Mouse (Mus musculus): ENCODE measurements around the gene Dnaja3. TPM values are rescaled to one million over a fixed set of nuclear protein-coding genes. Genes with fewer than 3 reads are reported as not detected.
A peak's percentile ranks its signal among the peaks of the same experiment; 100 is the strongest.
"Not testable (repeated sequence)": the region's sequence is repeated elsewhere in the genome, so short reads cannot be mapped to it uniquely, and the experiment has no call there.

The Dnaja3 gene
- total RNA-seq, 1 experiment from 2014 or later: 68.1 TPM

DNA sequence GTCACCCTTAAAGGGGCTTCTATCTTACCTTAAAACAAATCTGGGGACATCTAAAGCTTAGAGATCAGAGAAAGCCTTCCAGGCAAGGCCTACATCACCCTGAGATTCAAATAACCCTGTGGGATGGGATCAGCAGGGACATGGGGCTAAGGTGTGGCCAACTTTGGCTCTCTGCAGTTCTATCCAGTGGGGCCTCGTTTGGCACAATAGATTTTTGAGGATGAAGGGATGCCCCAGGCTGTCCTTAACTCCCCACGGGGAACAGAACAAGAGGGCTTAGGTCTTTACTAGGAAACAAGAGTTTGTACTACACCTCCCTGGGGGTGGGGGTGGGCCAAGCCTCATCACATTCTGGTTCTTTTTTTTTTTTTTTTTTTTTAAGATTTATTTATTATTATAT is 19.5 kb downstream of the Dnaja3 start:
- no peak for ATAC-seq (replicated peaks; ENCODE audit: low read depth, poor library complexity, severe bottlenecking)

DNA sequence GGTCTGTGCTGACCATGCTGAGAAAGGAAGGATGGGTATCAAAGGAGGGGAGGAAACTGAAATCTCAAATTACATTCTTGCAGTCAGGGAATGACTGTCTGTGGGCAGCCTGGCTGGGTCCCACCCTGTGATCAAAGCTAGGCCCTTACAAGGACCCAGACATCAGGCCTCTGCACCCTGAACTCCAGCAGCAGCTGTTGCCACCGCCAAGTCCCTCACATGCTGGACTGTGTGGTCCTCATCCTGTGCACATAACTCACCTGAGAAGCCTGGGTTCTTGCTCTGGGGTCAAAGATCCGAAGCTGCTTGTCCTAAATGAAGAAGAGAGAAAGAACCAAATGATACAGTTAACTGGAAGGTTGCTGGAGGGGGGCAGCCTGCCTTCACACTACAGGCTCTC is 21.8 kb downstream of the Dnaja3 start:
- no peak for ATAC-seq (replicated peaks; ENCODE audit: low read depth, poor library complexity, severe bottlenecking)

DNA sequence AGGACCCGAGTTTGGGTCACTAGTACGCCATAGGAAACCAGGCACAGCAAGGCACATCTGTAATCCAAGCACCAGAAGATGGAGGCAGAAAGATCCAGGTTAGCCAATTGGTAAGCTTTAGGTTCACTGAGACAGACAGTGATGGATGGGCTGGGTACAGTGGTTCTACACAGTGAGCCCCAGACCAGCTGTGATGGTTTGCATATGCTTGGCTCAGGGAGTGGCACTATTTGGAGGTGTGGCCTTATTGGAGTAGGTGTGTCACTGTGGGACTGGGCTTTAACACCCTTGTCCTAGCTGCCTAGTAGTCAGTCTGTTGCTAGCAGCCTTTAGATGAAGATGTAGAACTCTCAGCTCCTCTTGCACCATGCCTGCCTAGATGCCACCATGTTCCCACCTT is 24.0 kb downstream of the Dnaja3 start:
- ATAC-seq (replicated peaks; ENCODE audit: low read depth, poor library complexity, severe bottlenecking): no peak

DNA sequence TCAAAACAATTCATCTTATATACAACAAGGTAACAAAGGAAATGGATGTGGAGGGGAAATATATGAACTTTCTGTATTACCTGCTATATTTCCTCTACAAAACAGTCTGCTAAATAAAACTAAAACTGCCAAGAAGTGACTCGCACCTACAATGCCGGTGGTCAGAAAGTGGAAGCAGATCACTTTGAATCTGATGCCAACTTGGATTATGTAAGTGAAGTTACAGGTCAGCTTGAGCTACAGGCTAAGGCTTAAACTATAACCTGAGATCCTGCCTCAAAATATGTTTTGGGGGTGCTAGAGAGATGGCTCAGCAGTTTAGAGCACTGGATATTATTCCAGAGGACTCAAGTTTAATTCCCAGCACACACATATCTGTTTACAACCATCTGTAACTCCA is 25.9 kb downstream of the Dnaja3 start:
- ATAC-seq (replicated peaks; ENCODE audit: low read depth, poor library complexity, severe bottlenecking): no peak

DNA sequence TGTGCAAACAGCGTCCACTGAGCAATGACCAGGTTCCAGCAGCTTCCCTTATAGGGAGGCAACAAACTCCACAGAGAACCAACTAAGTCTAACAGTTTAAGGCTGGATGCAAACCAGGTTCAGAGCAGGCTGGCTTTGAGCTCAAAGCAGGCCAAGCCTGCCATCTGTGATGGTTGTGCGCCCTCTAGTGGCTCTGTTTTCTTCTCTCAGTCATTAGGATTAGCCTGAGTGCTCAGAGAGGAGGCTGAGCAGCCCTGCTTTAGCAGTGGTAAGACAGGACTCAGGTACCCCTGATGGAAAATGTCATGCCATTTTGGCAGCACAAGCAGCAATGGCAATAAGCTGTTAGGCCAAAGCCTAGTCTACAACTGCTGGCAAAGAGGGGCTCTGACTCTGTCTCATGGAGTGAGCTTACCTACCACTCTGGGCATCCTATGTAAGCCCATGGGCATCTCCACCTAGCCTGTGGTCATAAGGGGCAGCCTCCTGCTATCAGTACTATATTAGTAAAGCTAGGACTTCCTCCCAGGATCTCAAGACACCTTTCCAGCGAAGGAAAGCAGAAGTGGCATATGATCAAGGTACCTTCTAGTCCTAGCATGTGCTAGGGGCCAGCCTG is 27.5 kb downstream of the Dnaja3 start:
- ATAC-seq (replicated peaks; ENCODE audit: low read depth, poor library complexity, severe bottlenecking): peak; percentile 95

DNA sequence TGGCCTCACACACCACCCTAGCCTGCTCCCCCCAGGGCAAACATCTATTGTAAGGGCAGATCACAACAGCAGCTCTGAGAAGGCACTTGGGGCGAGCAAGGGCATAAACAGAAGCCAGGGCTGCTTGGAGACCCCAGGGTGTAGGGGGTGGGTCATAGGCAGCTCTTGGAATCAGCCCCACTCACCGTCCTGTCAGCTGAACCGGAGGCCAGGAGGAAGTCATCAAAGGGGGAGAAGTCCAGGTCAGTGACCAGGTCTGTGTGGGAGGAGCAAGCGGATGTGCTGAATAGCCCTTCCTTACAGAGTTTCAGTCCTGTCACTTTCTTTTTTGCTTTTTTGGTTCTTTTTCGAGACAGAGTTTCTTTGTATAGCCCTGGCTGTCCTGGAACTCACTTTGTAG is 30.5 kb downstream of the Dnaja3 start:
- ATAC-seq (replicated peaks; ENCODE audit: low read depth, poor library complexity, severe bottlenecking): no peak

DNA sequence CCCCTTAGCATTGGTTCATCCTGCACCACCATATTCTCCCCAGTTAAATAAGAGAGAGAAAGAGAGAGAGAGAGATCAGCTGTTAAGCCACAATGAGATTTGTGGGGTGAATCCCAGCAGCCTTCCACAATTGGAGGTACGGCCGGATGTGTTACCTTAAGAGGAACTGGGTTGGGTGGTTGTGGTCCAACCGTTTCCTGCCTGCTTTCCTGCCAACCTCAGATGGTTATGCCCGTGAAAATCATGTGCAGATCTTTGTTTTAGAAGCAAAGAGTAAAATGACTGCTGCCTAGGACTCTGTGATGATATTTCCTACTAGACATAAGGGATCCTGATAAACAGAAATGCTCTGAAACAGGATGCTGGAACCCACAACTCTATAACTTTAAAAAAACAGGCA is 34.3 kb downstream of the Dnaja3 start:
- peak; percentile 89 for ATAC-seq (replicated peaks; ENCODE audit: low read depth, poor library complexity, severe bottlenecking)

DNA sequence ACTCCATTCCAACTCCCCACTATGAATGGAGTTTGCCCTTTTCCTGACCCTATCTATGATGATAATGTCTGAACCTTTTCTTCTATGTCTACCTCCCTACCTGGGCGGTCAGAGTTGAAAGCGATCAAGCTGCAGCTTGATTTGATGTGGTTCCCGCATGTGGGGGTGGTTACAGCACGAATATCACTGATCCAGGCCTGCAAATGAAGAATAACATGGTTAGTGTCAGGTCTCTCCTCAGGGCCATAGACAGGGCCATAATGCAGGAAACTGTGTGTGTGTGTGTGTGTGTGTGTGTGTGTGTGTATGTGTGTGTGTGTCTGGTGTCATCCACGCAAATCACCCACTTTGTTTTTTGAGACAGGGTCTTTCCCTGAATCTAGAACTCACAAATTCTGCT is 37.0 kb downstream of the Dnaja3 start:
- ATAC-seq (replicated peaks; ENCODE audit: low read depth, poor library complexity, severe bottlenecking): no peak

DNA sequence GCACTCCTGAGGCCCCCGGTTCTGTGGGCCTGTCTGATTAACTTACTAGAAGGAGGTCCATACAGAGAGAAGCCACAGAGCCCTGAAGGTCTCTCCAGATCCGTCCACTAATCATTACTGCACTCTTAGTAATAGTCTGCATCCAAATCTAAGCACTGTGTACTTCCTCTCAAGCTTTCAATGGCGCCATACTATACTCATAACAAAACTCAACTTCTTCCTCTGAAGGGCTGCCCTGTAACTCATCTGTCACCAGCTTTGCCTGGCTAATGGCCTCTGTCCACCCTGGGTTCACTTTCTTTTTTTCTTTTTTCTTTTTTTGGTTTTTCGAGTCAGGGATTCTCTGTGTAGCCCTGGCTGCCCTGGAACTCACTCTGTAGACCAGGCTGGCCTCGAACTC is 38.3 kb downstream of the Dnaja3 start:
- no peak for ATAC-seq (replicated peaks; ENCODE audit: low read depth, poor library complexity, severe bottlenecking)

DNA sequence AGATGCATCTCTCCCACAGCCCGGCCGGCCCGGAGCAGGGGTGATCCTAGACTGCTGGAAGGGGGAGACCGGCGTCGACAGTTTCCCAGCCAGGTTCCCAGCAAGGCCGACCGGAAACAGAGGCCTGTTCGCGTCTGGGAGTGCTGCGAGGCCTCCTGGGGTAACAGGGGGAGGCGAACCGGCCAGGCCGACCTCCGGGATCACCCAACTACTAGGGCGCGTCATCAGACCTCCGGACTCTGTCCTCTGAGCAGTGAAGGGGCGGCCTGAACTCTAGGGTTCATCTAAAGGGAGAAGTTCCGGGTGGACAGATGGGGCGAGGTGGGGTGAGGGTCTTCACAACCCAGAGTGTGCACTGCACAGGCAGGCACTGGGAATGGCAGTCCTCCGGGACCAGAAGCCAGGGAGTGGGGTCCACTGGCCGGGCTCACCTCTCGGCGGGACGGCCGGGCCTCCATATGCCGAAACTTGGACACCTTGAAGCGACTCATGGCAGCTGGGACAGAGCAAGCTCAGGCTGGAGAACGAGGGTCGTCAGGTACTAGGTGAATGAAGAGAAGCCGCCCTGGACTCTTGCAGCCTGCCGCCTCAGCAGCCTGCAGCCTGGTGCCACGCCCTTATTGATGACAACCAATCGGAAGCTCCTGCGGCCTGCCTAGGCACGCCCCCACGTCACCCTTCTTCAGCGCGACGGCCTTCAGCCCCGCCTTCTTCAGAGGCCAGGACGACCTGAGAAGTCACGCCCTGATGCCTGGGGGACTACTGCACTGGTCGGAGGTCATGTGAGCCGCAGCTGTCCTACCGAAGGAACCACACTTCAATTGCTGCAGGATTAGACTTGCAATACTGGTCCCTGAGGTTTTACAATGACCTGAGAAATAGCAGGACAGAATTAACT is 39.6 kb downstream of the Dnaja3 start, which contains the start of gene Coro7:
TSS of gene Coro7 (minus strand) at position 657 of the 898 bp plus-strand sequence.
- ATAC-seq (replicated peaks; ENCODE audit: low read depth, poor library complexity, severe bottlenecking): peak; percentile 80

DNA sequence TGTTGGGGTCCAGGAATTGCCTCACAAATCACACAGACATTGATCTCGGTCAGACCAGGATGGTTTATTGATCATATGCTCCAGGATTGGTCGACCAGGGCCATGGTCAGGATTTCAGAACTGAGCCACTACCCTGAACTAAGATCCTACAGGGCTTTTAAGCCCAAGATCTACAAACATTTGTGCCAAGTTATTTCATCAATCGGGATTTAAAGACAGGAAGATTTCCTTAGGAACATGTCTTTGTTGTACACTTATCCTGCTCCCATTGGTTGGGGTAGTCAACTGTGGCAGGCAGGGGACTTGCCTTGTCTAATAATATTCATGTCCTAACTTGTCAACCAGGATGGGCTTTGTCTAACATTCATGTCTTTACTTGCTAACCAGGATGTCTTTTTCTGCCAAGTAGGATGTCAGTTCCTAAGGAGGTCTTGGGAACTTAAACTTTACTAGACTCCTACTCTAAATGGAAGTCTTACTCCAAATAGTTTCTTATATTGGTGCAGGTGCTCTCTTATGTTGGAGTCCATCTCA is 41.2 kb downstream of the Dnaja3 start:
- ATAC-seq (replicated peaks; ENCODE audit: low read depth, poor library complexity, severe bottlenecking): not testable (repeated sequence)

DNA sequence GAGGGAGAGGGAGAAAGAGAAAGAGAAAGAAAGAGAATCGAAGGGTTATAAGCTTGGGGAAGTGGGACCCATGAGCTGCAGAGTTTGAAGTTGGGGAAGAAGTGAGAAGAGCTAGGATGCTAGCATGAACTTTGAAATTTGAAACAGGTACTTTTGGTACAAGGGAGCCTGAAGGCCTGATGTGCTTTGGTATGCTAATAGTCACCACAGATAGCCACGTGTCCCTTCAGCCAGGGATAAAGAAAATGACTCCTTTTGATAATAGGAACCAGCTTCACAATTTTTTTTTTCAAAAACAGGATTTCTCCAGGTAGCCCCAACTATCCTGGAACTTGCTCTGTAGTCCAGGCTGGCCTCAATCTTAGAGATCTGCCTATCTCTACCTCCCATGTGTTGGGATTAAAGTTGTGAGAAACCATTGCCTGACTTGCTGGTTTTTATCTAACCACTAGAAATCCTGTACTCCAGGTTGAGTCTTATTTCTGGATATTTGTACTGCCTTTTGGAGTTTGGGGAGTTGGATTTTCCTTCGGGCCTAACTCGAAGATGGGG is 42.9 kb downstream of the Dnaja3 start:
- no peak for ATAC-seq (replicated peaks; ENCODE audit: low read depth, poor library complexity, severe bottlenecking)

DNA sequence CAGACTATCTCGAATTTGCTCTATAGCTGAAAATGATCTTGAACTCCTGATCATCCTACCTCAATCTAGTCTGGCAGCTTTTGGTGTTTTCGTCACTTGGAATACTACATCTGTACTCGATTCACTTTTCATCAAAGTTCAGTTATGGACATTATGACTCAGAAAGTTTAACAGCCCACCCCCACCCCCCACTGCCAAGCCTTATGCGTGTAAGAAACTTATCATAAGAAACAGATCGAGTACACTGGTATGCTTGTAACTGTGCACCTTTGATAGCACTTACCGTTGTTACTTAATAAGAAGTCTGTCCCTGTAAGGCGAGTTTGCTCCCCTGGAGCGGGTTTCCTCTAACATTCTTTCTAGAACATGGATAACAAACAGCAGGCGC is 43.4 kb downstream of the Dnaja3 start:
- peak; percentile 1 for ATAC-seq (replicated peaks; ENCODE audit: low read depth, poor library complexity, severe bottlenecking)

DNA sequence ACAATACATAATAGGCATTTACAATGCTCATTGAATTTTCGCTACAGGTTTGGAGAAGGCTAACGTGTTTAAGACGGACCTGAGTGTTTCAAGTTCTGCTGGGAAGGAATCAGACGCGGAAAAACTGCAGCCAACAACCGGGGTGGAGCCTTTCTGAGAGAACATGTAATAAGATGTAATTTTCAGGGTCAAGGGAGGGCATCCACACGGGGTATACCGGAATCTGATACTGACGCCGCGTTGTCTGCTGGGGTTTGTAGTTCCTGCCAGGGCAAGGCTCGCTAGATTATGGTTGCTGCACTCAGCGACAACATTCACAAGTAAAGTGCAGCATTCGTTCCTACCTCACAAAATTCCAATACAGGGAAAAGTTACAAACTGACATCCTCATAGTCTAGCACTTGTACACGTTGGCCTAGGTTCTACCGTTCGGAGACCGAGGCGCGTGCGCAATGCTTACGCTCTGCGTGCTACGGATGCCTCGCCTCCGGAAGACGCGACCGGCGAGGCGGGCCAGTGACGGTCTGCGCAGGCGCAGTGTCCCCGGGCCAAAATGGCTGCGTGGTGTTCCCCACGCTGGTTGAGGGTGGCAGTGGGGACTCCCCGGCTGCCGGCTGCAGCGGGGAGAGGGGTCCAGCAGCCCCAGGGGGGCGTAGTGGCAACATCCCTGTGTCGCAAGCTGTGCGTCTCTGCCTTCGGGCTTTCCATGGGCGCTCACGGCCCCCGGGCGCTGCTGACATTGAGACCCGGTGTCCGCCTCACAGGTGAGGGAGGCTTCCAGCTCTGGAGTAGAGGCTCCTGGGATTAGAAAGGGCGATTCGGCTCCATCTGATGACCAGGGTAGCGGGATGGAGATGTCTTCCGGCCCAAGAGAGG is 44.0 kb downstream of the Dnaja3 start:
- peak; percentile 70 for ATAC-seq (replicated peaks; ENCODE audit: low read depth, poor library complexity, severe bottlenecking)

DNA sequence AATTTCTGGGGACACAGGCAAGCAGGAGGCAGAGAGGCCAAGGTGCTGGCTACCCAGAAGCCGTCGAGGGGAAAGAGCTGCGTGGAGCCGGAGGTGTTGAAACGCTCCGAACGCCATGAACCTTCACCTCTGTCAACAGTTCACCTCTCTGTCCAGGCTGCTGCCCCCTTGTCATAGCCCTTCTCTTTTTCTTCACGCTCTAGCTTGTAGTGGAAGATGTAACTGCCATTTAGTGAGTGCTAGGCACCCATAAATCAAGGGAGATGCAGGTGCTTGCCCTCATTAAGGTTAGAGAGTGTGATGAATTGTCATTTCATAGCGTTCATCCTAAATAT is 44.6 kb downstream of the Dnaja3 start:
- ATAC-seq (replicated peaks; ENCODE audit: low read depth, poor library complexity, severe bottlenecking): no peak

DNA sequence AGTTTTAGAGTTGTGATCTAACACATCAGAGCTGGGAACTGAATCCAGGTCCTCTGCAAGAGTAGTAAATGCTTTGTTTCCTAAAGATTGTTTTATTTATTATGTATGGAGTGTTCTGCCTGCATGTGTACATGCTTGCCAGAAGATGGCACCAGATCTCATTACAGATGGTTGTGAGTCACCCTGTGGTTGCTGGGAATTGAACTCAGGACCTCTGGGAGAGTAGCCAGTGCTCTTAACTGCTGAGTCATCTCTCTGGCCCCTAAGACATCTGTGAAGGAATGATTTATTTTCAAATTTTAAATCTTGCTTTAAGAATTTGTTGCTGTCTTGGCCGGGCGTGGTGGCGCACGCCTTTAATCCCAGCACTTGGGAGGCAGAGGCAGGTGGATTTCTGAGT is 49.6 kb downstream of the Dnaja3 start:
- not testable (repeated sequence) for ATAC-seq (replicated peaks; ENCODE audit: low read depth, poor library complexity, severe bottlenecking)

DNA sequence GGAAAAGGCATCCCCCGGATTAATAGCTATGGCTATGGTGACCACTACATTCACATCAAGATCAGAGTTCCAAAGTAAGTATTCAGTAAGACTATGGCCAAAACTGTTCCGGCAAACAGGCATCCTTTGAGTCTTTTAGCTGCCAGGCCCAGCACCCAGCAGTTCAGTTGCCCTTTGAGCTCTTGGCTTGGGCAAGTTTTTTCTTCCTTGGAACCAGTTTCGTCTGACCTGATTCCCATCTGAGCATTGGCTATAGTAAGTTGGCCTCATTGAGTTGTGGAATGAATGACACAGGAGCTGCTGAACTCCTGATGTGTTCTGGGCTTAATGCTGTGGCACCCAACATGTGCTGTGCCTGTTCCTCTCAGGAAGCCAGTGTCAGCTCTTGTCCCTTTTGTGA is 61.4 kb downstream of the Dnaja3 start:
- ATAC-seq (replicated peaks; ENCODE audit: low read depth, poor library complexity, severe bottlenecking): no peak

DNA sequence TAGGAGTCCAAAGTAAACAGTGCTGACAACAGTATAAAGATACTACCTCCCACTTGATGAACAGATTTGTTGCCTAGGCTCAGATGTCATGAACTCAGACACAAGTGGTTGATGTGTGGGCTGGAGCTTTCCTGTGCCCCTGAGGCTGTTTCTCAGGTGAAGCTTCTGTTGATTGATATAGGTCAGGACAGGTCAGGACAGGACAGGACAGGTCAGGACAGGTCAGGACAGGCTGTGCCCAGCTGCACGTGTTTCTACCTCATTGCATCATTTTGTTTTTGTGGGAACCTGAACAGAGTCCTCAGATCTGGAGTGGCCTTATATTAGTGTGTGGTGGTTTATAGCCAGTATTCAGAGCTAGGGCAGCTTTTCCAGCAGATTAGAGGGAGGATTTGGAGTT is 62.9 kb downstream of the Dnaja3 start:
- no peak for ATAC-seq (replicated peaks; ENCODE audit: low read depth, poor library complexity, severe bottlenecking)

DNA sequence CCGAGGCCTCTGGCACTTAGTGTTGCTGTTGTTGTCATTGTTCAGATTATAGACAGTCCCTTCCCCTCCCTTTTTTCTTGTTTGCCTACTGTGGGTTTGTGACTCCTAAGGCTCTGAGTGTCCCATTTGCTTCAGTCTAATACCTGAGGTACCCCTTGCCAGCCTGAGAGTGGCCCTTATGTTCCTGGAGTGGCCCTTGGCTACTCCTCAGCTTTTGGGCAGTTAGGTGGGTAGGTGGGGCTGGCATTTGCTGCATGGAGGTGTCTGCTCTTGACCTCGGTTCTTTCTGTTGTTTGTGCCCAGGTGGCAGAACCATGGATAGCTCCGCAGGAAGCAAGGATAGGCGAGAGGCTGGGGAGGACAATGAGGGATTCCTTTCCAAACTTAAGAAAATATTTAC is 65.8 kb downstream of the Dnaja3 start:
- no peak for ATAC-seq (replicated peaks; ENCODE audit: low read depth, poor library complexity, severe bottlenecking)

DNA sequence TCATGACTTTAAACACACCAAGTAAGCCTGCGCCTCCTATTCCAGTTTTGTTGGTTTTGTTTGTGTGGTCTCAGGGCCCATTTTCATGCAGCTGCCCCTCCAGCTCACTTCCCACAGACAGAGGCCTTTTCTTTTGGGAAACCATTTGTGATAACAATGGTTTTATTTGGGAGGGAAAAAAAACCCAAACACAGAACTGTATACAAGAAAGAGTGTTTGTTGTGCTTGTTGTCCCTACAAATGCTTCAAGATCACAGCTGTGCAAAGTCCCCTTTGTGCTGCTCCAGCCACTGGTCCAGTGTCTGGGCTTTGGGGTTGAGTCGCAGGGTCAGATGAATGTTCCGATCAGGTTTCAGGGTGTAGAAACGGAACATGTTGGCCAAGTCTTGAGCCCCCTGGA is 71.4 kb downstream of the Dnaja3 start:
- no peak for ATAC-seq (replicated peaks; ENCODE audit: low read depth, poor library complexity, severe bottlenecking)

All from common myeloid progenitor, adult 5-6 weeks (primary cell).